Mouse (Mus musculus) lung, adult 2 months (tissue): ENCODE results near the gene Tspan33. TPM values are rescaled to one million over a fixed set of nuclear protein-coding genes. Genes with fewer than 3 reads are reported as not detected.

Source experiments
- DNase-seq: peaks from one replicate; pipeline ENCODE4 v3.0.0; 2022
- H3K4me1 ChIP-seq: fragments of 200-500 bp; 2 replicates; pipeline ENCODE4 v1.6.1; 2011; ENCODE audit warnings: low read length; ENCODE audit not compliant: control insufficient read depth, insufficient read depth
- H3K4me3 ChIP-seq: fragments of 200-500 bp; replicated peaks from 2 replicates; pipeline ENCODE3; 2011; ENCODE audit warnings: low read depth, mild to moderate bottlenecking, control low read depth, low read length; ENCODE audit errors: extremely low read depth
- CTCF ChIP-seq: fragments of 200-500 bp; IDR thresholded peaks from 2 replicates; pipeline ENCODE4 v1.5.1; 2011; ENCODE audit warnings: mild to moderate bottlenecking, low read length, control low read depth; ENCODE audit not compliant: insufficient read depth
- POLR2A ChIP-seq: fragments of 200-500 bp; IDR thresholded peaks from 2 replicates; pipeline ENCODE4 v1.6.1; 2011; ENCODE audit warnings: low read depth, mild to moderate bottlenecking, control low read depth, low read length, borderline replicate concordance; ENCODE audit errors: extremely low read depth
- WGBS: fragments of 180-500 bp; shearing (Covaris S2); methylation state at CpG from one replicate; pipeline ENCODE4 v1.1.7; 2018; 5-methylcytosine and 5-hydroxymethylcytosine counted together
- polyA plus RNA-seq: library from polyadenylated mRNA; depleted of rRNA; stranded (reverse); fragments of >200 nt; gene quantifications from 2 replicates; pipeline ENCODE4 v1.2.3, GENCODE M21; 2012

The Tspan33 gene
- polyA plus RNA-seq, 1 experiment: 2.7 TPM

- no peaks in the 10 kb centered on the region for H3K4me1 ChIP-seq
- no peak overlapping the region for H3K4me3 ChIP-seq
- TF ChIP-seq POLR2A (no peak), CTCF (no peak)
- DNase-seq: no peak
These were observed 3.1 kb downstream of the Tspan33 start for GRCm38 (mm10) chr6:29697139-29697538.

DNA sequence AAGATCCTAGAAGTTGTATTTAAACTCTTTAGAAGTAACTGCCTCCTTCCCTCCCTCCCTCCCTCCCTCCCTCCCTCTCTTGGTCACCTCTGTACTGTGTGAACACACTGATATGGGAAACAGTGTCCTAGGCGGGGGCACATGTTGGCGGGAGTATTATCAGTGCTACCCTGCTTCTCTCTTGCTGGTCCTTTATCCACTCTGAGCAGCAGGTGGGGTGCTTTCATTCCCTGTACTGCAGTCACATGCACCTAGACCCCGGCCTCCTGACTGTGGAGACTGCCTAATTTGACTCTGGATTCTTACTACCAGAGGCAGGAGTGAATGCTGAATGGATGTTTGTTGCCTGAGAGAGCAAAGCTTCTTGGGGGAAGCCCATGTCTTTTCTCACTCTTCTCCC lies 3.5 kb downstream of the Tspan33 start:
- WGBS: 51% methylated on average over 3 of the region's 3 CpGs
- no peak for DNase-seq
- H3K4me1 ChIP-seq: no peaks in the 10 kb centered on the region
- TF ChIP-seq POLR2A: no peak
- no peak overlapping the region for H3K4me3 ChIP-seq

DNA sequence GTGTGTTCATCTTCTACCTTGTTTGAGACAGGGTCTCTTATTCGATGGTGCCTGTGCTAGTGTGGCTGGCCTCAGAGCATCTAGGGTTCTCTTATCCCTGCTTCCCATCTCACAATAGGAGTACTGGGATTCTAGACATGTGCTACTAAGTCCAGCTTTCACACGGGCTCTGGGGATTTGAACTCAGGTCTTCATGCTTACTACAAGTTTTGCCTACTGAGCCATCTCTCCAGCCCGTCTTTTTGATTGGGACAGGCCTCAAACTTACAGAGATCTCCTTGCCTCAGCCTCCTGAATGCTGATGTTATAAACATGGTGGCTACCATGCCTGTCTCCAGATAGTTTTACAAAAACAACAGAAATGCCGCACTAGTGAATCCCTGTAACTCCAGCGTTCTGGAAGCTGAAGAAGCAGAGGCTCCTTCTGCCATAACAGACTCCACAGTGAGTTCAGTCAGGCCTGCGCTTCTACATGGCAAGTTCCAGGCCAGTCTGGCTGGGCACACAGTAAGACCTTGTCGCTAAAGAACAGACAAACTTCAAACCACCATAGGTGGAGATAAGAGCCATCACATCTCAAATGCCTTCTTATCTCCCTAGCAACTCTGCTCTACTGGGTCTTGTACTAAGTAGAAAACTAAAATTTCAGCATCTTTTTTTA lies 5.2 kb downstream of the Tspan33 start:
- TF ChIP-seq CTCF (no peak), POLR2A (no peak)
- no peaks in the 10 kb centered on the region for H3K4me1 ChIP-seq
- DNase-seq: no peak
- H3K4me3 ChIP-seq: no peak overlapping the region
- WGBS: 93% methylated on average over 7 of the region's 7 CpGs

GRCm38 (mm10) chr6:29701051-29701450 lies 7.0 kb downstream of the Tspan33 start:
- 64% methylated on average over 6 of the region's 6 CpGs for WGBS
- TF ChIP-seq POLR2A: no peak
- TF ChIP-seq CTCF: no peak
- Histone ChIP-seq H3K4me3 (no peak overlapping the region), H3K4me1 (no peaks in the 10 kb centered on the region)
- no peak for DNase-seq

- H3K4me3 ChIP-seq: no peak overlapping the region
- DNase-seq: no peak
- no peaks in the 10 kb centered on the region for H3K4me1 ChIP-seq
- WGBS: 79% methylated on average over 3 of the region's 3 CpGs
- TF ChIP-seq CTCF: no peak
- TF ChIP-seq POLR2A: no peak
These were observed 8.1 kb downstream of the Tspan33 start for GRCm38 (mm10) chr6:29702126-29702525.

DNA sequence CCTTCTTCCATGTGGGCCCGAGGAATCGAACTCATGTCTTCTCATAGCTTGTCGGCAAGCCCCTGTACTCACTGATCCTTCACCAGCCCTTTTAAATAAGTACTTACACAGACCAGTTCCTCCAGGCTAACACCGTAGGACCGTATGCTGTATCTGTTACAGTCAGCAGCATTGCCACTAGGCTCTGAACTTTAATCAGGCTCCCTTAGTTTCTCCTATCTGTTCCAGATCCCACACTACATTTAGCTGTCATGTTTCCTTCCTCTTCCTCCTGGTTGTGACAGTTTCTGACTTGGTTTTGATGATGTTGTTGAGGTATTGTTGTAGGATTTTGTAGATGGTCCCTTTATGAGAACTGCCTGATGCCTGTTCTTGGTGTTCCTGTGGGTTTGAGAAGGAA lies 10.1 kb downstream of the Tspan33 start:
- DNase-seq: no peak
- TF ChIP-seq POLR2A (no peak), CTCF (no peak)
- WGBS: 83% methylated on average over 5 of the region's 5 CpGs
- Histone ChIP-seq H3K4me1 (no peaks in the 10 kb centered on the region), H3K4me3 (no peak overlapping the region)

- no peak for DNase-seq
- Histone ChIP-seq H3K4me1 (no peaks in the 10 kb centered on the region), H3K4me3 (no peak overlapping the region)
- 42% methylated on average over 2 of the region's 2 CpGs for WGBS
- no peak for TF ChIP-seq POLR2A
- no peak for TF ChIP-seq CTCF
These were observed 13.9 kb downstream of the Tspan33 start for GRCm38 (mm10) chr6:29707902-29708301.

- Histone ChIP-seq H3K4me1 (no peaks in the 10 kb centered on the region), H3K4me3 (no peak overlapping the region)
- no peak for DNase-seq
- TF ChIP-seq CTCF (no peak), POLR2A (no peak)
- WGBS: 75% methylated on average over 3 of the region's 3 CpGs
These were observed 17.3 kb downstream of the Tspan33 start for GRCm38 (mm10) chr6:29711318-29711717.

DNA sequence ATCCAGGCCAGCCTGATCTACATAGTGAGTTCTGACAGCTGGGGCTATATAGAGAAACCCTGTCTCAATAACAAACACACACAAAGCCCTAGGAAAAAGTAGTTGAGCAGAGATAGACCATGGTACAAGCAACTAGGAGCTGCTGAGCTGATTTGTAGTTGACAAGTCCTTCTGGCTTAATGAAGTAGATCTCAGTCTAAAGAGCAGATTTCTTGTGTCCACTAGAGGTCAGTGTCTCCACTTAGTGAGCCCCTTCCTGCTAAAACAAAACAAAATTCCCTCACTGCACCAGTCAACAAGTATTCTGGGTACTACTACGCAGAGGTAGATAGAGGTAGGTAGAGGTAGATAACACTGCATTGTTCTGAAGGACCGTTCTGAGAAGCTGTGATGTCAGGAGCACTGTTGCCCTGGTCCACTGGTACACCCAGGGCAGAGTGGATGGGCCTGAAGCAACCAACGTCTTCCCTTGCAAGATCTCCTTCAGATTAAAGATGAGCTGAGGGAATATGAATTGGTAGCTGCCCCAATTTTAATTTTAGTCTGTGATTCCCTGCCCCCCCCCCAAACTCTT lies 18.1 kb downstream of the Tspan33 start:
- TF ChIP-seq CTCF (peak; percentile 56; the same call in 1 of the 2 replicates), POLR2A (no peak)
- no peak for DNase-seq
- Histone ChIP-seq H3K4me3 (no peak overlapping the region), H3K4me1 (no peaks in the 10 kb centered on the region)
- 45% methylated on average over 3 of the region's 3 CpGs for WGBS

- H3K4me3 ChIP-seq: no peak overlapping the region
- TF ChIP-seq CTCF (no peak), POLR2A (no peak)
- 62% methylated on average over 10 of the region's 10 CpGs for WGBS
- no peaks in the 10 kb centered on the region for H3K4me1 ChIP-seq
- DNase-seq: no peak
These were observed 22.8 kb downstream of the Tspan33 start for GRCm38 (mm10) chr6:29716624-29717365.
